Comparison of ENCODE assay signal across 12 mouse cellular contexts in genomic region chr3:137869395-137869794, GRCm38 (mm10). TPM values are rescaled to one million over a fixed set of nuclear protein-coding genes. Genes with fewer than 3 reads are reported as not detected.
DNase-seq lines count a peak whose midpoint lies in the region; ATAC-seq lines count a peak whose summit lies in the region.
"Had no signal": no experiment of that assay in that cellular context is flagged by ENCODE, and none has a peak within 500 bp of the region (broad histone marks: within the 10 kb centered on the region; RNA-seq: fewer than 3 reads in every experiment).

No protein-coding gene starts in this region.

- H3K9me3 ChIP-seq in intestine, embryonic 14.5 days (ENCODE audit: control insufficient read depth, low read length): no peaks in the 10 kb centered on the region
- H3K9me3 ChIP-seq in intestine, embryonic 16.5 days (ENCODE audit: control insufficient read depth, low read length): no peaks in the 10 kb centered on the region
- H3K9me3 ChIP-seq: heart, embryonic 12.5 days had no signal

- no peak overlapping the region for H3K27ac ChIP-seq in intestine, embryonic 14.5 days (ENCODE audit: low read depth)
- H3K27ac ChIP-seq in intestine, embryonic 16.5 days (ENCODE audit: low read length): no peak overlapping the region

- no peak for ATAC-seq in intestine, embryonic 14.5 days (replicated peaks; ENCODE audit: low FRiP score, low TSS enrichment, low read depth)
- no peak for ATAC-seq in intestine, embryonic 16.5 days
- peak; percentile 47 for ATAC-seq in granulocyte monocyte progenitor cell, adult 5-6 weeks (replicated peaks; ENCODE audit: poor library complexity, severe bottlenecking)
- peak; percentile 39 for ATAC-seq in megakaryocyte, adult 5-6 weeks (ENCODE audit: poor library complexity, severe bottlenecking)
- no peak for ATAC-seq in activated CD4-positive, CD25-positive, alpha-beta regulatory T cell, adult 4 months

- 0 out of 2 replicates have a peak overlapping the region, but pooled peaks have one; percentile 67 for H3K4me2 ChIP-seq in intestine, embryonic 14.5 days (ENCODE audit: low read length)
- no peak overlapping the region for H3K4me2 ChIP-seq in intestine, embryonic 16.5 days (ENCODE audit: low read depth, low read length)
- H3K4me2 ChIP-seq: heart, embryonic 12.5 days had no signal

- H3K36me3 ChIP-seq in intestine, embryonic 14.5 days (ENCODE audit: control insufficient read depth, insufficient read depth, low read length): peaks cover 14% of the 10 kb centered on the region; the same call in 1 of the 2 replicates
- H3K36me3 ChIP-seq in intestine, embryonic 16.5 days (ENCODE audit: control insufficient read depth, insufficient read depth, low read length): no peaks in the 10 kb centered on the region

- 96% methylated on average over 9 of the region's 9 CpGs for WGBS in intestine, embryonic 14.5 days
- WGBS in intestine, embryonic 16.5 days: 89% methylated on average over 9 of the region's 9 CpGs

- H3K27me3 ChIP-seq in intestine, embryonic 14.5 days (replicated peaks; ENCODE audit: control insufficient read depth, insufficient read depth, low read length): no peaks in the 10 kb centered on the region
- H3K27me3 ChIP-seq in intestine, embryonic 16.5 days (replicated peaks; ENCODE audit: control insufficient read depth, insufficient read depth, low read length): no peaks in the 10 kb centered on the region
- H3K27me3 ChIP-seq: heart, embryonic 12.5 days had no signal

- no peak for DNase-seq in intestine, embryonic 14.5 days (ENCODE audit: low spot score)
- DNase-seq in lung, postnatal 36 days: peak; percentile 37
- no peak for DNase-seq in lung, postnatal 14 days
- no peak for DNase-seq in urinary bladder, postnatal 10 days (ENCODE audit: low spot score)
- DNase-seq: cerebellum, adult 11-12 months; embryo, embryonic 11 days; kidney, adult 9 months had no signal

- H3K4me3 ChIP-seq in intestine, embryonic 14.5 days (ENCODE audit: low read depth, low read length): no peak overlapping the region
- no peak overlapping the region for H3K4me3 ChIP-seq in intestine, embryonic 16.5 days (ENCODE audit: low read length)
- H3K4me3 ChIP-seq: heart, embryonic 12.5 days had no signal

- peaks cover 9% of the 10 kb centered on the region; the same call in 1 of the 2 replicates for H3K4me1 ChIP-seq in intestine, embryonic 14.5 days (replicated peaks; ENCODE audit: control insufficient read depth, insufficient read depth, low read length)
- H3K4me1 ChIP-seq in intestine, embryonic 16.5 days (ENCODE audit: control insufficient read depth, insufficient read depth, low read length): peaks cover 7% of the 10 kb centered on the region

- no peak overlapping the region for H3K9ac ChIP-seq in intestine, embryonic 14.5 days (ENCODE audit: low read length)
- H3K9ac ChIP-seq in intestine, embryonic 16.5 days (ENCODE audit: low read depth, low read length): no peak overlapping the region
- H3K9ac ChIP-seq: heart, embryonic 12.5 days had no signal

RNA-seq across cellular contexts. Expression of gene Dnajb14, which starts 1.9 kb away (rescaled TPM):
- polyA plus RNA-seq in intestine, embryonic 14.5 days (2014; fragmentation: Nextera tagmentation; extraction: Ambion mirVana): 9.8 and 10.0 TPM in 2 replicates
- polyA plus RNA-seq in intestine, embryonic 16.5 days (2015; fragmentation: Nextera tagmentation; extraction: Ambion mirVana): 8.6 and 9.6 TPM in 2 replicates
- 6.2 and 7.4 TPM in 2 replicates for total RNA-seq in granulocyte monocyte progenitor cell, adult 5-6 weeks (2014; fragmentation: Nextera tagmentation)
- total RNA-seq in granulocyte monocyte progenitor cell, adult 5-6 weeks (2017): 4.8 and 7.1 TPM in 2 replicates
- total RNA-seq in megakaryocyte, adult 5-6 weeks (2015): 32.0 and 33.3 TPM in 2 replicates
- total RNA-seq in megakaryocyte, adult 5-6 weeks (2017): 26.9 and 32.6 TPM in 2 replicates
- 1 to 10 TPM; 2.8 to 3.9 TPM for polyA plus RNA-seq in activated CD4-positive, CD25-positive, alpha-beta regulatory T cell, adult 4 months (2017; shearing (Covaris generic))

RNA-seq across cellular contexts. Expression of gene H2afz, which starts 5.1 kb away (rescaled TPM):
- polyA plus RNA-seq in intestine, embryonic 14.5 days (2014; fragmentation: Nextera tagmentation; extraction: Ambion mirVana): 1,744 and 1,778 TPM in 2 replicates
- 1,225 and 1,412 TPM in 2 replicates for polyA plus RNA-seq in intestine, embryonic 16.5 days (2015; fragmentation: Nextera tagmentation; extraction: Ambion mirVana)
- 1,151 and 1,351 TPM in 2 replicates for total RNA-seq in granulocyte monocyte progenitor cell, adult 5-6 weeks (2014; fragmentation: Nextera tagmentation)
- 1,517 and 1,875 TPM in 2 replicates for total RNA-seq in granulocyte monocyte progenitor cell, adult 5-6 weeks (2017)
- total RNA-seq in megakaryocyte, adult 5-6 weeks (2015): 1,652 and 1,948 TPM in 2 replicates
- 1,300 and 1,333 TPM in 2 replicates for total RNA-seq in megakaryocyte, adult 5-6 weeks (2017)
- 1,000 to 10,000 TPM; 1,823 to 2,009 TPM for polyA plus RNA-seq in activated CD4-positive, CD25-positive, alpha-beta regulatory T cell, adult 4 months (2017; shearing (Covaris generic))

RNA-seq across cellular contexts. Expression of gene Lamtor3, which starts 48.9 kb away (rescaled TPM):
- 106 and 110 TPM in 2 replicates for polyA plus RNA-seq in intestine, embryonic 14.5 days (2014; fragmentation: Nextera tagmentation; extraction: Ambion mirVana)
- 160 and 162 TPM in 2 replicates for polyA plus RNA-seq in intestine, embryonic 16.5 days (2015; fragmentation: Nextera tagmentation; extraction: Ambion mirVana)
- 62.4 and 76.7 TPM in 2 replicates for total RNA-seq in granulocyte monocyte progenitor cell, adult 5-6 weeks (2014; fragmentation: Nextera tagmentation)
- total RNA-seq in granulocyte monocyte progenitor cell, adult 5-6 weeks (2017): 69.4 and 87.9 TPM in 2 replicates
- 107 and 129 TPM in 2 replicates for total RNA-seq in megakaryocyte, adult 5-6 weeks (2015)
- 102 and 112 TPM in 2 replicates for total RNA-seq in megakaryocyte, adult 5-6 weeks (2017)
- 10 to 100 TPM; 69.7 to 81.8 TPM for polyA plus RNA-seq in activated CD4-positive, CD25-positive, alpha-beta regulatory T cell, adult 4 months (2017; shearing (Covaris generic))

Comparison
In these comparisons a context has a peak if more than half of its experiments do, and no peak if none do; other contexts are left out.
1. ATAC-seq: peak in granulocyte monocyte progenitor cell, adult 5-6 weeks (single experiment) and megakaryocyte, adult 5-6 weeks (single experiment); none in intestine, embryonic 14.5 days (single experiment), intestine, embryonic 16.5 days (single experiment) and activated CD4-positive, CD25-positive, alpha-beta regulatory T cell, adult 4 months (single experiment).